Mouse (Mus musculus) cerebellum, adult 11-12 months (tissue): ENCODE data around the gene Tcp10c.
"Not testable (repeated sequence)": the region's sequence is repeated elsewhere in the genome, so short reads cannot be mapped to it uniquely, and the experiment has no call there.

ENCODE experiments used
- DNase-seq: peaks from one replicate; pipeline ENCODE4 v3.0.0; 2022

Gene Tcp10c

DNA sequence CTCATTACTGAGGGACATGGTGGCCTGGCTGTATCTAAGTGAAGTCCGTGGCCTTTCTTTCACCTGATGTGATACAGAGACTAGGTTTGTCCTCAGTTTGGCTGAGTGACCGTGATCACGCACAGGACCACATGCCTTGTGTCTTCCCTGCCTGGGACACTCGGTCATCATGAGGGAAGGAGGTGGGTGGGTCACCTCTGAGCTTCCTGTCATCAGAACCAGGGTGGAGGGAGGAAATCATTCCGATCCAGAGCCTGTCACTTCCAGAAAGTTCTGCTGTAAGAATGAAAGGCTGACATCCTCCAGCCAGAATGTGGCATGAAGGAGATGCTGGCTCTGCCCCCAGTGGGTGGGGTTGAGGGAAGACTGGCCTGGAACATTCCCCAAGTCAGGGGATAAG is 45.6 kb downstream of the Tcp10c start:
- DNase-seq, result not testable (repeated sequence)

DNA sequence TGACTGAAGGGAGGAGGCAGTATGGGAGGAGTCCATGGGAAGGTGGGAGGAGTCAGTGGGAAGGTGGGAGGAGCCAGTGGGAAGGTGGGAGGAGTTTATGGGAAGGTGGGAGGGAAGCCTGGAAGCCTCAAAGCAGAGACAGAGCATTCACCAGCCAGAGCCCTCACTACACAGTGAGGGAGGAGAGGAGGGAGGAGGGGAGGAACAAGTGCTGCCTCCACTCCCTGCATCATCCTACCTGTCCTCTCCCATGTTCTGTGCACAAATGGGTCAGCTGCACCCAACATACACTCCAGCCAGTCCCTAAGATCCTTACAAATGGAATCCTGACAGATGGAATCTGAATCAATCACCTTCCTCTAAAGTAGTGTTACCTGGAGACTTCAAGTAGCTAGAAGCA is 47.7 kb downstream of the Tcp10c start:
- not testable (repeated sequence) for DNase-seq

DNA sequence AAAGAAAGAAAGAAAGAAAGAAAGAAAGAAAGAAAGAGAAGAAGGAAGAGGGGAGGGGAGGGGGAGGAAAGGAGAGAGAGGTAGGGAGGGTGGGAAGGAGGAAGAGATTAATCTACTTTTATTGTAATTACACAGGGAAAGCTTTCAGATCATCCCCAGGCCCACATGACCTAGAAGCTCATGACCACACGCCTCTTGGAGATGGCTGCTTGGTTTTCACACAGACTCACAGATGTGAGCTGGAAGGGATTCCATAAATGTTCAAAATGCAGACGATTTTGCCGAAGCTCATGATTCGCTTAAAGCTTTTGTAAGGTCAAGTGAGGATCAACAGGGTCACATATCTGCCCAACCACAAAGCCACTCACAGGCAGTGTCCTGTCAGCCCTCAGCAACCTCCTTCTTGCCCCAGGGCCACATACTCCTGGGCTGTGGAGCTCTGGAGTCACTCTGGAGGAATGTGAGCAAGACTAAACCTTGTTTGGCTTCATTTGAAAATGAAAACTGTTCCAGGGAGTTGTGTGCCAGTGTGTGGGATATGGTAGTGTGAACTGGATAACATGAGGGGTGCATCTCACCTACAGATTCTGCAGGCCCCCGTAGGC is 49.3 kb downstream of the Tcp10c start:
- not testable (repeated sequence) for DNase-seq

DNA sequence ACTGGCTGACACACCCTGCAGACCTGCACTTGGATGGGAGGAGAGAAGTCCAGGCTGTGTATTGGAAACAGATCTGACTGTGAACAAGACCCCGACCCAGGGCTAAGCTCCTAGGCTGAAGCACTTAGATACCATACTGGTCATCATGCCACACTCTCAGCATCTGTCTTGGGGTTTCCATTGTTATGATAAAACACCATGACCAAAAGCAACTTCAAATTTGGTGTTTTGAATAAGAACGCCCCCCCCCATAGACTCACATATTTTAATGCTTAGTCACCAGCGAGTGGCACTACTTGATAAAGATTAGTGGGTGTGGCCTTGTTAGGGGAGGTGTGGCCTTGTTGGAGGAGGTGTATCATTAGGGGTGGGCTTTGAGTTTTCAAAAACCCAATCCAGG is 51.7 kb downstream of the Tcp10c start:
- DNase-seq, result not testable (repeated sequence)

DNA sequence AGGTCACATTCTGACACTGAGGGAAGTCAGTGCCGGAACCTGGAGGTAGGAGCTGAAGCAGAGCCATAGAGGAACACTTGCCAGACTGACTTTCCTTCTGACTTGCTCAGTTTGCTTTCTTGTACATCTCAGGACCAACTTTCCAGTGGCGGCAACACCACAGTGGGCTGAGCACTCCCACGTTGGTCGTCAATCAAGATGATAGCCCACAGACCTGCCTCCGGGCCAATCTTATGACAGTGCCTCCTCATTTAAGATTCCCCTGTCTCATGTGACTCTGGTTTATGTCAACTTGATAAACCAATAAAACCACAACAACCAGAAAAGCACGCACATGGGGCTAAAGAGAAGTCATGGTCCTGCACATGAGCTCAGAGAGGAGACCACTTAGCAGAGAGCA is 52.3 kb downstream of the Tcp10c start:
- not testable (repeated sequence) for DNase-seq

DNA sequence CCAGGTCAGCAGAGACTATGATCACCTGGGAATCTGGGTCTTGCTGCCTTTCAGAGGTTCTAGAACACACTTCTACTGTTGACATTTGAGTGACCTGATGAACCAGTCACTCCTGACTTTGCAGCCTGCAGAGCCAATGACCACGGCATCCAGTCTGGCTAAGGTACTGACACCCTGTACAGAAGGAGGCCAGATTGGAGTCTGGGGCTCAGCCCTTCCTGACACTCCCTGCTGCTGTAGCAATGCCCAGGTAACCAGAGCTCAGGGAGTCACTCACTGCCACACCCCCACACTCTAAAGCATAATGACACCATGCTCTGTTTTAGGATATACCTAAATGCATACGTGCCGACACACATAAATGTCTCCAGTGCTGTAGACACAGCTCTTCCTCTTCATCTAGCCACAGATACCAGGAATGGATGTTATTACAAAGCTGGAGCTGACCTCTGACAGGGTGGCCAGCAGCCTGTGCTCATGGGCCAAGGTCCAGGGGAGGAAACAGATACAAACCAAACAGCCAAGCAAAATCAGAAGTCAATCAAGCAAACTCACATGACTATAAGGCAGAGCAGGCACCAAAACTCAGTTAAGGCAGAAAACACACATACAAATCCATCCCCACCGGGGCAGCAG is 53.4 kb downstream of the Tcp10c start:
- not testable (repeated sequence) for DNase-seq

DNA sequence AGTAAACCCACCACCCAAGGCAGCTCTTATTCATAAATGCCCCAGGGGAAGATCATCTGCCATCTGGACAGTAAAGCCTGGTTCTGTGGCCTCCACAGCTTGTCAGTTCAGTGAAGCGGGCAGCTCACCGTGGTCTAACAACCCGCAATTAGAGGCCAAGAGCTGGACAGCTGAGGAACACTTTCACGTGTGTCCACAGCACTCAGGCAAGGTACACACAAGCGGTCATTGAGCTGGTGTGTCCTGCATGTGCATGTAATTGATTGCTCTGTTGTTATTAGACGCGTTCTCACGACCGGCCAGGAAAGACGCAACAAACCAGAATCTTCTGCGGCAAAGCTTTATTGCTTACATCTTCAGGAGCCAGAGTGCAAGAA is 53.9 kb downstream of the Tcp10c start:
- not testable (repeated sequence) for DNase-seq

DNA sequence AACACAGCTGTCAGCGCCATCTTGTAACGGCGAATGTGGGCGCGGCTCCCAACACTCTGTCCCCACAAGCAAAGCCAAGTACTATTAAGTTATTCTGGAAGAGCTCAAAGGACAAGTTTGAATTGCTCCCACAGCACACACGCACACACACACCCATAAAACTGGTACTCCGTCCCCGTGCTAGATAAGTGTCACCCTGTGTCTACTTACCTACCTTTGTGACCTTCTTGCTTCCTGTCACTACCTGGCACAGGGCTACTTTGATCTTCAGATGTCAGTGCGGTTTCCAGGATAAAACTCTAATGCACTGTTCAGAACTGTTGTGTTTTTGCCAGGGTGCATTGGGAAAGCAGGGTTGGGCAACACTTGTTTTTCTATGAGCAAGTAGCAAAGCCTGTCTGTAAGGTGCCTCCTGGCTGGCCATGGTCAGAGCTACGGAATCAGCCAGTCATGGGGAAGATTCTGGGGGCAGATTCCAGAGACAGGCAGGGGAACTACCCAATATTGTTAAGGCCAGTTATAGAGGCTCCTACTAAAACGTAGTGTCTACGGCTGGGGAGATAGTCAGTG is 66.7 kb downstream of the Tcp10c start:
- not testable (repeated sequence) for DNase-seq

DNA sequence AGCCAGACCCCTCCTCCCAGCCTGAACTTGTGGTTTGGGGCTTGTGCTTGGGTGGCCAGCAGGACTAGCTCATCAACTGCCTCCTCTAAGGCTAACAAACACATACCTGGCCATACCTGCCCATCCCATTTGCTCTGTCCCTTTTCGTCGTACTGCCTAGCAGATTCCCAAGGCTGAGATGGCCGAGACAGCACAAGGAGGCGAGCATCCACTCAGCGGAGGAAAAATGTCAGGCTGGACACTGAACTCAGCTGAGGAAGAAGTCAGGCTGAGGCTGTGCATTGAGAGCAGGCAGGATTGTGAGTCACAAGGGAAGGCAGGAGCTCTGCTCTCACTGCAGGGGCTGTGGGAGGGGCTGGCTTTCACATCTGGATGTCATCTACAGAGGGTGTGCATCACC is 68.3 kb downstream of the Tcp10c start:
- not testable (repeated sequence) for DNase-seq

DNA sequence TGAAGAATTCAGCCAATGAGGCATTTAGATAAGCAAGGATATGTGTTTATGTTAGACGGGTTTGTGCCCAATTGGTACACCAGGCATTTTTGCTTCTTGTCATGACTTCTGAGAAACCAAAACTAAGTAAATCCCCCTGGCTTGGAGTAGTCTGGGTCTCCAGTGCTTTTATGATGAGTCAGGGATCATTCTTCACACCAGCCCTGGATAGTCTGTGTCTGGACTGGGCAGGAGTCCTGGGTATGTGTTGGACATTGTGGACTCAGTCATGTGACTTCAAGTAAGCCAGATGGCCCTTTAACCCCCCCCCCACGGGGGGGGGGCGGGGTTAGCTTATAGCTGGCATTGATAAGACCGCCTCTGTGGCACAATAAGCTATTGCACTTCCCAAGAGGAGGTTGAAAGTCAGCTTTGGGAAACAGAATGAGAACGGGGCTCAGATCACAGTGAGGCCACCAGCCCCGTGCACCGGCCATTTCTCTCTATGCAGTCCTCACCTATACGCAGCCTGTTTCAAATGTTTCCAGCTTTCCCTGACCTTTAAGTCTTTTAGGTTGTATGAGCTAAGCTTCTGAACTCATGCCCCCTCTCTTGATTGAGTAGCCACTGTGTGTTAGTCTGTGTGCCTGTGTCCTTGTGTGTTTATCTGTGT is 69.1 kb downstream of the Tcp10c start:
- not testable (repeated sequence) for DNase-seq

DNA sequence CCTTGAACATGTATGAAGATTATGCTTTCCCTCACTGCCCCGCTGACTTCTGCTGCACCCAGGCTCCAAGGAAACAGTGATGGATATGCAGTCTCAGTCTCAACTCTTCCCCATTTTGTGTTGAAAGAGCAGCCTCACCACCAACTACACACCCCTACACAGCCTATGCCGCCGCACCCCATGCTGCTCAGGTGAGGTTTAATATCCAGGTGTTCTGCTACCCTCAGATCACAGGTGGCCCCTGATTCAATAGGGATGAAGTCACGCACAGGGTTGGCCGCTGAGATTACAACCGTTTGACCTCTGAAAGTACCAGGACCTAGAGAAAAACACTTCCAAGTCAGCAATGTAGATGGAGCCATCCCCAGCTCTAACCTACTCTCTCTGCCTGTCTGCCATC is 69.9 kb downstream of the Tcp10c start:
- DNase-seq, result not testable (repeated sequence)

DNA sequence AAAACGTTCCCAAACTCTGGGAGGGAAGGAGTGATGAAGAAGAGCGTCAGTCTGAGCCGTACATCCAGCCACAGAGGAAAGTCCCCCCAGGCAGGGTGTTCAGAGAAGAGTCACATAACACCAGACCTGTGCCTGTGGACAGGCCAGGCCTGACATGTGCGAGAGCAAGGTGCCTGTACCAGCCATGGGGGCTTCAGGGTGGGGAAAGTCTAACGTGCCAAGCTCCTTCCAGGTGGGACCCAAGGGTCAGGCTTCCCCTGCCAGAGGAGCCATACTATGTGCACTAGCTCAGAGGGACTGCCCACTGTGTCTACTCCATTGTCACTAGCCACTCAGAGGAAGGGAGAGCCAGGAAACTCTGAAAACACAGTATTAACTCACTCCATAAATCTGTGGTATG is 71.3 kb downstream of the Tcp10c start:
- DNase-seq, result not testable (repeated sequence)

DNA sequence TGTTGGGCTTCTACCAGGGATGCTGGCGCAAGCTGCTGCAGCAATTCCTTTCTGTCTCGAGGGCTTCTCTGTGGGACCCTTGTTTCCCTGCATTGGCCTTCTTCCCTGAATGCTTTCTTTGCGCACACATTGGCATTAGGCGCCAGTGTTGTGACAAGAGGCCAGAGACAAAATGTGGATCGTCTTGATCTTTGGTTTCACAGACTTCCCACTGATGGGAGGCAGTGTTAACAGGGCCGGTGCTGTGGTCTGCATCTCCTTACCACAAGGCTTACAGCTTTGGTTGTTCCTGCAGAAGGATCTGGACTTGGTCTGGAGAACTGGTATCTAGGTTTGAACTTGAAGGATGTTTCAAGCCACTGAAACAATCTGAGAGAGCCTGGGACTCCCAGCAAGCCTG is 72.1 kb downstream of the Tcp10c start:
- not testable (repeated sequence) for DNase-seq
